Mouse (Mus musculus): Measurements from ENCODE around the gene Nbeal1.
A peak's percentile ranks its signal among the peaks of the same experiment; 100 is the strongest.
"Not testable (repeated sequence)": the region's sequence is repeated elsewhere in the genome, so short reads cannot be mapped to it uniquely, and the experiment has no call there.

The Nbeal1 gene

GRCm38 (mm10) chr1:60179932-60180783, at the start of gene Nbeal1:
Nbeal1 (plus strand) TSS chr1:60180599.
- DNase-seq: peak; percentile 100

DNA sequence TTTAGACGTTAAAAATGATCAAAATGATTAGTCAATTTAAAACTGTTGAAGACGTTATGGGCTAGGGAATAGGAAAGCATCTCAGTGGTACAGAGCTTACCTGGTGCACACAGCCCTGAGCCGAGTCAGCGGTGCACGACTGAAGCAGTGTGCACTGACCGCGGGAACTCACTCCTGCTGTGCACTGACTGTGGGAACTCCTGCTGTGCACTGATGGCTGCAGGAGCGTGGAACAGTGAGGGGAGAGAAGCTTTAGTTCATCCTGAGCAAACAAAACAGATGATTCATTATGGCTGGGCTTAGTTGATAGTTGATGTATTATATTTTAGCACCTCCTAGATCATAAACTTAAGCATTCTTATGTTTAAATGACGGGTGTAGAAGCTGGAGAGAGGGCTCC, 43.1 kb upstream of the Nbeal1 start:
- no peak for DNase-seq

DNA sequence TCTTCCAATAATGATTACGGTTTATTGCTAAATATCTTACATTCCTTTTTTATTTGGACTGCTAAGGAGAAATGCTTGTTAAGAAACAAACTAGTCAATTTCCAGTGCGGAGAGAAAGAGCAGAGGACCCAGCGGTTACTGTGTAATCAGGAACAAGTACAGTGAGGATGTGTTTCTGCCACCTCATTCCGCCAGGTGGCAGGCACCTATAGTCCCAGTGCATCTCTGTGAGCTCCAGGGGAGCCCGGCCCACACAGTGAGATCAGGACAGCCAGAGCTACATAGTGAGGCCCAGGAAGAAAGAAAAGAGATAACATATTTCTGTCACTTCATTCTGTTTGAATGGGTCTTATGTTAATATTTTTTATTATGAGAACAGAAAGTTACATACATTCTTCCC, 27.7 kb upstream of the Nbeal1 start:
- peak; percentile 65 for DNase-seq

GRCm38 (mm10) chr1:60156651-60157050, 23.7 kb upstream of the Nbeal1 start:
- peak; percentile 77 for DNase-seq

GRCm38 (mm10) chr1:60158411-60158810, 22.0 kb upstream of the Nbeal1 start:
- peak; percentile 96 for DNase-seq

DNA sequence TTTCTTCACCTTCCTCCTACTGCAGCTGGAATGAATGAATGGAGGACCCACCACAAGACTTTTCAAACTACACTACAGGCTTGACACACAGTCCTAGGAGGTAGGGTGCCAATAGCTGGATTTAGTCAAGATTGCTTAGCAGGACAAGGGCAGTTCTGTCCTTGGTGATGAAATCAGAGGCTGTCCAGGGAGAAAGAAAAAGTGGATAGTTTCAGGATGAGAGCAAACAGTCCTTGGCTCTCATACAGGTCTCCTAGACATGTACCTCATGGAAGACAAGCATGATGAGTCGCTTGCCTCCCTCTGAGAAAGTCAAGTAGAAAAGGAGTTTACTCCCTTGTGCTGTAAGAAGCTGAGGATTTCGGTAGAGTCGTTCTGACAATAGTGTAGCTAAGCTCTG, 16.7 kb upstream of the Nbeal1 start:
- no peak for DNase-seq

DNA sequence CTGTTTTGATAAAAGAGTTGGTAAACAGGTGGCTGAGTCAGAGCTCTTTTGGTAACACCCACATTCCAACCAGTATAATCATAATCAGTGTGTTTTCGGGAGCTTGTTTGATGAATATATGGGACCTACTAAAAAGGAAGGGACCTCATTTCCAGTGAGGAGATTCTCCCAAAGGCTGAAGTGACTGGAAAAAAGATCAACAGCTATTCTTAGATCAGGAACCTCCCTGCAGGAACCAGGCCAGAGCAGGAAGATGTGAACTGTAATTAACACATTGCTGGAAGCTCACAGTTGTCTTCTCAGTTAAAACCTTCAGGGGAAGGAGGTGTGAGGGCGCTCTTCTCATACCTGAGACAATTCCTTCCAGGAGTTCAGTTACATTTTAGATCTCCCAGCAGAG, 10.8 kb upstream of the Nbeal1 start:
- DNase-seq: peak; percentile 94

DNA sequence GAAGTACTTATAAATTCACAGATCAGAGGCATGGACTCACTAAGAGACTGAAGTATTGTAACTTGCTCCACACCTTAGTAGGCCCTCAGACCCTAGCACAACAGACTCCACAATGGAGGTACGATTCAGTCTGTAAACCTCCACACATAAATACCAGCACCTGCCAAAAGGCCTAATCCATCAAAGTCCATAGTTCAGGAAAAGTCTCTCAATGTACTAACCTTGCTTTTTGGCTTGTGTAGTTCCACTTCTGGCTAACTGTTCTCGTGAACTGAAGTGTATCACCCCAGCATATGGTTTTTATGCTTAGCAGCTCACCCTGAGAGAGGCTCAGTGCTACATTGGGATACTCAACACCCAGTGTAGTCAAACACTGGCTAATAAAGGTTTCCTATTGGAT, 10.1 kb upstream of the Nbeal1 start:
- no peak for DNase-seq

GRCm38 (mm10) chr1:60173119-60173518, 7.3 kb upstream of the Nbeal1 start:
- DNase-seq: no peak

- not testable (repeated sequence) for DNase-seq
These were observed 2.6 kb upstream of the Nbeal1 start for GRCm38 (mm10) chr1:60177814-60178213.

GRCm38 (mm10) chr1:60179376-60179775, 1.0 kb upstream of the Nbeal1 start:
- DNase-seq: peak; percentile 86

GRCm38 (mm10) chr1:60180784-60181221, 404 bp downstream of the Nbeal1 start:
- DNase-seq: no peak

DNA sequence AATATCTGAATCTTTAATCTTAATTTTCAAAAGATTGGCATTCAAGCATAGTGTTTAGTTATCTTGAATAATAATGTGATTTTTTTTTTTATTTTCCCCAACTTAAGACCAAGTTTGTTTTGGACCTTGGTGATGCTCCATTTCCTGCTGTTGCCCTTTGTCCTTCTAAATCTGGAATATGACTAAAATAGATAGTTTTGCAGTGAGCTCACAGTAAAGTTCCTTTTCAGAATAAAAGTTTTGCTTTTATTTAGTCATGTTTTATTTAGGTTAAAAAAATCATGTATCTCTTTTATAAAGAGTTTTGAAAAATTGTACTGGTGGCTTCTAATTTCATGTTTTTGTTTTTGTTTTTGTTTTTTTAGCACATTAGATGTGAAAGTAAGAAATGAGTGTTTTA, 8.1 kb downstream of the Nbeal1 start:
- DNase-seq: no peak

DNA sequence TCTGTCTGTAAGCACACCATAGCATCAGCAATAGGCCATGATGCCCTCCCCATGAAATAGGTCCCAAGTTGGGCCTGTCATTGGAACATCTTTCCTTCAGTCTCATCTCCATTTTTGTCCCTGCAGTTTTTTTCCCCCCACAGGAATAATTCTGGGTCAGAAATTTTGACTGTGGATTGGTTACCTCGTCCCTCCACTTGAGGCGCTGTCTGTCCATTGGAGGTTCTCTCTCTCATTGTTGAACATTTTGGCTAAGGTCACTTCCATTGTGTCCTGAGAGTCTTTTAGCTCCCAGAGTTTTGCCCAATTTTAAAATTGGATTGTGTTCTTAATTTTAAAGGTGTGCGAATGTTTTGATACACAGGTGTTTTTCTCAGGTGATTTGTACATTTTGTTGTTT, 16.4 kb downstream of the Nbeal1 start:
- no peak for DNase-seq

DNA sequence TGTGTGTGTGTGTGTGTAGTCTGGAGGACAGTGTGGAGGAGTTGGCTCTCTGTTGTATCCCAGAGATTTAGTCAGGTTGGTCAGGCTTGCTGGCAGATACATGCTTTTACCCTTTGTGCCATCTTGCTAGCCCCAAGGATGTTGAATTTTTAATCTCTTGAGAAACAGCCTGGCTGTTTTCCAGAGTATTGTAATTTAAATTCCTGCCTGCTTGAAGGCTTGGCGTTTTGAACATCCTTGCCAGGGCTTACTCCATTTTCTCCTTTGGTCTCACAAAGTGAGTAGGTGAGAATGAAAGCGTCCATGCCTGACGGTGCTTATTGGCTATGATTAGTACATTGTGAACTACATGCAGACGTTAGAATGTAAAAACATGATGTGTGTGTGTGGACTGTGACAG, 18.6 kb downstream of the Nbeal1 start:
- no peak for DNase-seq

DNA sequence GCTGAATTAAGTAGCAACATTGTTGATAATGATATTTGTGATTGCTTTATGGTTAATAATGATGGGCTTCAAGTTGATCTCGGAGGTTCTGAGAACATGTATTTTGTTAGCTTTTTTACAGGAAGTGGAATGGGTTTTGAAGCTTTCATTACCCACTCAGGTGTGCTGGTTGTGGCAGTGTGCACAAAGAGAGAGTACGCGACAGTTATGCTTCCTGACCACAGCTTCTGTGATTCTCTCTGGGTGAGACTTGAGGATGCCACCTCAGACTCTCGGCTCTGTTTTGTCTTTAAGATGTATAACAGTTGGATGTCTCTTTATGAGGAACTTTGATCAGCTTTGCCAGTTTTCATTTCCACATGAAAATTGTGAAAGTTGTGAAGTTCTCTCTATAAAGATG, 55.9 kb downstream of the Nbeal1 start:
- DNase-seq: no peak

DNA sequence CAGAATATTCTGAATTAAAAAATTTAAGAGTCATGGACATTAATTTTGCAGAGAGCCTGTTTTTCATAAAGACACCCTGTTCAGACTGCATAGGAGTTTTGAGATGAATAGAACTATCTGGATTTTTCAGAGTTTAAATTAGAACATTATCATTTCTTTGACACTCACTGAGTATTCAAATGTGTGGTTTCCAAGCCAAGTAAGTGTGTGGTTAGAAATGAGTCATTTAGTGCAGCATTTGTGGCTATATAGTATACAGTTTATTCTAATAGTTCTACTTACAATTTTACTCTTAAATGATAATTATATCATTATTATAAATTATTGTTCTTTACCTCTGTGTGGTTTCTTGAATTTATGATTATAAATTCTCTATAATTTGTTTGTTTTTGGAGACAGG, 60.0 kb downstream of the Nbeal1 start:
- DNase-seq: no peak

GRCm38 (mm10) chr1:60268113-60268512, 87.7 kb downstream of the Nbeal1 start:
- no peak for DNase-seq

DNA sequence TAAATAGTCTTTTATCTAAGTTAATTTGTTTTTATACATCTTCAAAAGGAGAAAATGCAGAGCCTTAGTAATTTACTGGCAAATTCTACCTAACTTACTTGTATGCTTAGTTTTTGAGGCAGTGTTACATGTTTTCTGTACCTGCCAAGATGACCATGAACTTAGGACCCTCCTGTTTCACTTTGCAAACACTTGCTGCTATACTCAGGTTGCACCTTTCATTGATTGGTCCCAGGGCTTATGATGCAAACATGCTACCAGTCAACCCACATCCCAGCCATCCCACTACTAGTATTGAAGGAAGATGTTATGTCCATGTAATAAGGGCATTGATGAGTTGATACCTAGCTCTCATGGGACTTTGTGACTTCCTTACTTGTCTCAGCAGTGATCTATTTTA, 88.9 kb downstream of the Nbeal1 start:
- no peak for DNase-seq

DNA sequence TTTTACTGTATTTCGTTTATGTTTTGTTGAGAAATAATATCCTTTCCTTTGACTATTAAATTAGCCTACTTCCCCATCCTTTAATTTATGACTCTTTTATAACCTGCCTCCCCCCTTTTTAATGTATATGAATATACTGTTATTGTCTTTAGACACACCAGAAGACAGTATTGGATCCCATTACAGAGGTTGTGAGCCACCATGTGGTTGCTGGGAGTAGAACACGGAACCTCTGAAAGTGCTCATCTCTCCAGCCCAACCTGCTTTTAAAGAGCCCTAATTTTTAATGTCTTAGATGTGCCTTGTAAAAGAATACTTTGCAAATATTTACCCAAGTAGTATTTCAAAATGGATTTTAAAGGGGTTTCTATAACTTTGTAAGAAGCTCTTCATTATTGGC, 92.1 kb downstream of the Nbeal1 start:
- DNase-seq: no peak

DNA sequence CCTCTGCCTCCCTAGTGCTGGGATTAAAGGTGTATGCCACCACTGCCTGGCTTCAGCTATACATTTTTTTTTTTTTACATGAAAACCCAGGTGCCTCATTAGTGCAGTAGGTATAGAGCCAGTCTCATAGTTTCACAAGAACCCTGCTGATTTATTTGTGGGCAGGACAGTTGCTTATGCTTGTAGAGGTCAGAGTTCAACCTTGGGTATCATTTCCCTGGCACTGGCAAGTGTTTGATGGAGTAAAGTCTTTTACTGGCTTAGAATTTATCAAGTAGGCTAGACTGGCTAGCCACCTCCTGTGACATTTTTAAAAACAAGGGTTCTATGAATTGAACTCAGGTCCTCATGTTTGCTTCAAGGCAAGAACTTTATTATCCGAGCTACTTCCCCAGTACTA, 113.5 kb downstream of the Nbeal1 start:
- no peak for DNase-seq

DNA sequence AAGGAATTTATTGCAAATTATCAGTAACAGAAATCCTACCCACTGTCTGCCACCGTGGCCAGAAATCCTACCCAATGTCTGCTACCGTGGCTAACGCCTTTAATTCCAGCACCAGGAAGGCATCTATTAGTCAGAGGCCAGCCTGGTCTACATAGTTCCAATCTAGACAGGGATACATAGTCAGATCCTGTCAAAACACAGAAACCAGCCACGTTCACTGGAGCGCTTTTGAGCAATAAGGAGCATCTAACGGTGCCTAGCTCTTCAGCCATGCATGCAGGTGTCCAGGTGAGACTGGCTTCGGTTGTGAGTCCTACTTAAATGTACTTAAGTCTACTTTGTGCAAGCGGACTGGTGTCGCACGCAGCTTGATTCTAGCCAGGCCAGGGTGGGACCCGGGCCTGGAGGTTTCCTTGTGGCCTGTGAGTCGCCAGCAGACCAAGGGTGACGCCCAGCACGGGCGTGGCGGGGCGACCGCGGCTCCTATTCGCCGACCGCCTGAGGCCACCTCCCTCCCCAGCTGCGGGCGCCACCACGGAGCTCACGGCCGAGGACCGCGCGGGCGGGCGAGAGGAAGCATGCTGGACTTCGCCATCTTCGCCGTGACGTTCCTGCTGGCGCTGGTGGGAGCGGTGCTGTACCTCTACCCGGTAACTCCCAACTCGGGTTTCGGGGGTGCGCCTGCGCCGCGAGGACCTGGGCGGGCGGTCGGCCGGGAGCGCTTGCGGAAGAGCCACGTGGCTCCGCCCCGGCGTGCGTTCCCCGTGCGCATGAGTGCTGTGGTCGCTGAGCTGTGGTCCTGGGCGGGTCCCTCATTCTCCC, 162.6 kb downstream of the Nbeal1 start, which contains the start of gene Cyp20a1:
Gene Cyp20a1 (plus strand): TSS at position 516 of the 822 bp plus-strand sequence.
- DNase-seq: peak; percentile 99

- no peak for DNase-seq
These were observed 163.4 kb downstream of the Nbeal1 start for GRCm38 (mm10) chr1:60343630-60344455.
